Mouse (Mus musculus): ENCODE results near the gene Hmg20b. TPM values are rescaled to one million over a fixed set of nuclear protein-coding genes. Genes with fewer than 3 reads are reported as not detected.
A peak's percentile ranks its signal among the peaks of the same experiment; 100 is the strongest.

Hmg20b gene
- total RNA-seq, 2 experiments from 2014 or later = 27.0 to 35.5 TPM

DNA sequence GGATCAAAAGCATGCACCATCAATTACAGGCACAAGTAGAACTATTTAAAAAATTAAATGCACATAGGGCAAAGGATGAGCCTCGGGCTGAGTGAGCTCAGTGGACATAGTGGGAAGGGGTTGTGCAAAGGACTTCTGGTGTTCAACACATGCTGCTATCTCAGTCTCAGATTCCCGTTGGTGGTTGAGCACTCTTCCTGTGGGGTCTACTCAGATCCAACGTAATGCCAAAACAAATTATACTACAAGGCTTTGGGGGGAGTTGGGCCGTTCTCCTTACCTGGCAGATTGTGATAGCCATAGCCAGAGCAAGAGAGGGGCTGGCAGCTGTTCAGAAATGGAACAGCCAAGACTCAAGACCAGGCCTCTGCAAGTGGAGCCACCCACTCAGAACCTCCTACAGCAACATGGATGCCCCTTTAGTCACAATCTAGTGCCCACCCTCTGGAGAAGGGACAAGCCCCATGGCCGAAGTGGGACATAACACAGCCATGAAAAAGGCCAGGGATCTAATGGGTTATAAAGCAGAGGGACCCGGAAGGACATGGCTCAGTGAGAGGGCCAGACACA lies 29.6 kb upstream of the Hmg20b start:
- intact Hi-C loops (cut with DNase I) = no loop called here
- no peak for DNase-seq (ENCODE audit: low spot score in 2 of 2)

DNA sequence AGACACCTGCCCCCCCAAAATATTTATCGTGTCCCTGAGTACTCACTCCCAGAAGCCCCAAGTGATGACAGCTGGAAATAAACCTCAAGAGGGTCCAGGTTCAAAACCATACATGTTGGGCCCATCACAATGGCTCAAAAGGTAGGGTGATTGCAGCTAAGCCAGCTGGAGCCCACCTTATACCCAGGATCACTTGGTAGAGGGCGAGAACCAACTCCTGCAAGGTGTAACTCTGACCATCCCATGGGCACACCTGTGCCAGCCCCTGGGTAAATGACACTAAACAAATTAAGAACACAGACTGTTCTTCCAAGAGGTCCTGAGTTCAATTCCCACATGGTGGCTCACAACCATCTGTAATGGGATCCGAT lies 28.9 kb upstream of the Hmg20b start:
- DNase-seq (ENCODE audit: low spot score in 2 of 2) = no peak
- intact Hi-C loops (cut with DNase I) = no loop called here

DNA sequence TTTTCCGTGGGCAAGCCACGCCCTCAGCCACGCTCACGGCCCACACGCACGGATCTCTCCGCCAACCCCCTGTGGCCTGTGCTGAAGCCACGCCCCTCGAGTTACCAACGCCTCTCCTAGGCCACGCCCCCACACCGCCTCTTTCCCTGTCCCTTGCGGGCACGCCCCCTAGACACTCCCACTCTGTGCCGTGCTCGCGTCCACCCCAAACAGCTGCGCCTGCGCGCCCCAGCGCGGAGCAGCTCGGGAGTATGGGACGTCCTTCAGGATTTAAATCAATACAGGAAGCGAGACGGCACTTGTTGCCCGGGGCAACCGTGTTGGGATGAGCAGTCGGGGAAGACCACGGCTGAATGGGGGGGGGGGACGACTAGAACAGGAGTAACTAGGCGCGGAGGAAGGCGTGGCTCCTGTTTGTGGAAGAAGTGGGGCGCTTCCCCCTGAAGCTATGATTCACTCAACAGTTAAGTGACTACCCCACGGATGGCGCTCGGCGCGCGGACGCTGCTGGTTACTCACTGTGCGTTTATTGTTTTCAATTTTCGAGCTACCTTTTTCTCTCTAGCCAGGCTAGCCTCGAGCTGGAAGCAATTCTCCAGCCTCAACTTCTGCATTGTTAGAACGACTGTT lies 28.4 kb upstream of the Hmg20b start:
- intact Hi-C loops (cut with DNase I) = no loop called here
- DNase-seq (ENCODE audit: low spot score in 2 of 2) = peak; percentile 100

DNA sequence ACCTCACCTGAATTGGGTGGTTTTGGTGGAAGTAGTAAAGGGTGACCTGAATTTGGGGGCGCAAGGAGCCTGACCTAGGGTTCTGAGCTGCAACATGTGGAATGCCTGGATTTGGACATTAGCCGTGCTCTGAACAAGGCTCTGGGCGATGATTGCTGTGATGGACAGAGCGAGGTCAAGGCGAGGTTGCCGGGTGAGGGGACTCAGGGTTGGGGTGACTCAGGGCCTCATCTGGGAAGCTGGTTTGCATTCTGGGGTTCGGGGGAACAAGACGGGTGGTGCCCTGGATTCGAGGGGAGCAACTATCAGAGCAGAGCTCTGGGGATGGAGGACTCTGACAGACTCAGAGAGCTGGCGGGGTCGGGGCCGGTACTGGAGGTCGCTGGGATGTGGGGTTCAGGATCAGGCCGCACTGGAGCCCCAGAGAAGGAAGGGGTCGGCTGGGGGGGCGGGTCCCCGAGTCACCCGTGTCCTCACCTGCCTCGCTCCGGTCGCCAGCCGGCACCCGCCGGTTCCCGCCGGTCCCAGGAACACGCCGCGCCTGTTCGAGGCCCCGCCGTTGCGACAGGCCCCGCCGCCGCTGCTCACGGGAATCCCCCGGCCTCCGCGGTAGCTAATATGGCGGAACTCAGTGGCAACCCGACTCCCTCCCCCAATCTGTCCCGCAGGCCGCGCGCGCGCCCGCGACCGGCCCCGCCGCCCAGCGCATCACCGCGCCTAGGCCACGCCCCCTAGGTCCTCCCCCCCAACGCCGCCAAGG lies 27.7 kb upstream of the Hmg20b start, which contains the start of gene Fzr1:
Gene Fzr1, minus strand, starts transcription at position 724 of the 760 bp plus-strand sequence.
- no peak for DNase-seq (ENCODE audit: low spot score in 2 of 2)
- intact Hi-C loops (cut with DNase I) = no loop called here

DNA sequence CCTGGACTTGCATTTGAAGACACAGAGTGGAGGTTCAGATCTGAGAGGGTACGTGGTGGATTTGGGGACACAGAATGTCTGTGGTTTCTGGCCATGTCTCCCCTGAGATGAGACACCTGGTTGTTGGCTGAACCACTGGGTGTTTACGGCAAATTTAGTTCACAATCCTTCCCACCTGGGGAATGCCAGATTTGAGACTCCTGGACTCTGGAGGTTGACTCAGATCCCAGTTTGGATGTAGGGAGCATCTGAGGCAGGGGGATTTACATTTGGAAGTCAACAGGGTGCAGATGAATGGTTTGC lies 27.0 kb upstream of the Hmg20b start:
- DNase-seq (ENCODE audit: low spot score in 2 of 2) = no peak
- intact Hi-C loops (cut with DNase I) = no loop called here

DNA sequence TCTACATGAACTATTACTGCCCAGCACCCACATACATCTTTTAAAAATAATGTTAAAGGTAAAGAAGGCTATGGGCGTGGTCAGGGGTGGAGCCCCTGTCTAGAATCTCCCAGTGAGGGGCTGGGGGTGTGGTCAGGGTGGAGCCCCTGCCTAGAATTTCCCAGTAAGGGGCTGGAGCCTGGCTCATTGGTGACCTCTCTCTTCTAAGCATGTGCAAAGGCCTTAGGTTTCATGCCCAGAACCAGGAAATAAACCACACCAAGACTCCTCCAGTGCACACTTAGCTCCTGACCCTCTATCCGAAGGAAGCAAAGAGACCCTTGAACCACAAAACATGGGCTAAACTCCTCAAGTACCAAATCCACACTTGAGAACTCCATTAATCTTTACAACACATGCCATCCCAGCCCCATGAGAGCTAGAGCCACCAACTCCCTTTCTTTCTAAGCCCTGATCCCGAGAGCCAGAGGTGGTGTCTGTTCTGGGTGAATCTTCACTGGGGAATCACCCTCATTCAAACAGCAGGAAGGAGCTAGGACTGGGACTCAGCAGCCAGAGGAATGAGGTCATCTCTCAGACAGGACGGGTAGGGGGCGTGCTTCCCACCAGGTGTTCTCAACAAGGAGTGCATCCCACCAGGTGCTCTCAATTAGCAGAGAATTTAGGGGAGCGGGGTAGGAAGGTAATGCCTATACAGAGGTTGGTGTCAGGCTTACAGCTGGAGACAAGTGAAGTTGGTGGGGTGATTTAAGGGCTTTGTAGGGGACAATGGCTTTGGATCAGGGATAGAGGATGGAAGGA lies 26.5 kb upstream of the Hmg20b start:
- intact Hi-C loops (cut with DNase I) = no loop called here
- no peak for DNase-seq (ENCODE audit: low spot score in 2 of 2)

DNA sequence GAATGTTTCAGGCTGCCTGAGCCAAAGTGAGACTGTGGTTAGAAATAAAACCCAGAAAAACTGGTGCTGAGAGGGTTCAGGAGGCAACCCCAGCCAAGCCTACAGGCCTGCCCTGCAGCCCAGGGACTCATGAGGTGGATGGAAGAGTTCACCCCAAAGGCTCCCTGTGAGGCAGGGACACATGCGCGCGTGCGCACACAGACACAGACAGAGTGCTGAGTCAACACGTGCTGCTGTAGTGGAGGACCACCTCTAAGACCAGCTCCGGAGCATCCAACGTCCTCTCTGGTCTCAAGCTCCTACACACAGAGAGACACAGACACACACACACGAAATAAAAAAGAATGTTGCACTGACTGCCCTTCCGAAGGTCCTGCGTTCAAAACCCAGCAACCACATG lies 25.0 kb upstream of the Hmg20b start:
- DNase-seq (ENCODE audit: low spot score in 2 of 2) = no peak
- intact Hi-C loops (cut with DNase I) = no loop called here

DNA sequence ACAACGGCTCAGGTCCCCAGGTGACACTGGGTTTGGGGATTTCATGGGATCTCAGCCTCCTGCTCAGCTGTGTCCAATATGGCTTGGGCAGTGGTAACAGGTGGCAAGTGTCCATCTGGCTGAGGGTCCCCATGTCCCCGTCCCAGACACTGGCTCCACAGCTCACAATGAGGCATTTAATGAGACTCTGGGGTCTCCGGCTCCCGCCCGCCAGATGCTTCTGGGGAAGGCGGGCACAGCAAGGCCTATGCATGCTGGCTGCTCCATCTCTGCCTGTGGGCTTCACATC lies 16.9 kb upstream of the Hmg20b start:
- no peak for DNase-seq (ENCODE audit: low spot score in 2 of 2)
- intact Hi-C loops (cut with DNase I) = no loop called here

DNA sequence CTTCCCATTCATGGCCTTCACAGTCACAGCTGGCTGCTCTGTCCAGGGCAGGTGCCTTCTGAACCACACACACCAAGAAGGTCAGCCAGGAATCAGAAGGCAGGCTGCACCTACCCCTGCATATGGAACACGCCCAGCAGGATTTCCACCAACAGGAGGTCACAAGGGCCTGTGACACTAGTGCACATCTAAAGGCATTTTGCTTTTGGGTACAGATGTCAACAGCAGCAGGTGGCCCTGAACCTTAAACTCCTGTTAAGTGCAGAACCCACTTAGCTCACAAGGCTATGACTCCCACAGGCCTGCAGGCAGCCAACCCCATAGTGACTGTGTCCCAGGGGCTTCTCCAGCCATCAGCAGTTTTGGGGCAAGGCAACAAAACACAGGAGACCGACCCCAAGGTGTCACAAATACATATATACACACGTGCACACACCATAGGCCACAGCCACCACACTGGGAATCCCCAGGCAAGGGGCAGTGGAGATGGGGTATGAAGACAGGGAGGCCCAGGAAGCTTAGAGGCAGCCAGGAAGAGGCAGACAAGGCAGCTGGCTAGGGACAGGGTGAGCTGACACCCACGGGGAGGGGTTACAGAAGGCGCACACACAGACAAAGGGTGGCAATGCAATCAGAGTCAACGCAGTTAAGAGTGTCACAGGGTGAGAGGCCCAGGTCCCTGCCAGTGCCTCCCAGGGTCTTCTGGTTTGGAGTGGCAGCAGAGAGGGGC lies 16.4 kb upstream of the Hmg20b start:
- DNase-seq (ENCODE audit: low spot score in 2 of 2) = no peak
- intact Hi-C loops (cut with DNase I) = no loop called here

DNA sequence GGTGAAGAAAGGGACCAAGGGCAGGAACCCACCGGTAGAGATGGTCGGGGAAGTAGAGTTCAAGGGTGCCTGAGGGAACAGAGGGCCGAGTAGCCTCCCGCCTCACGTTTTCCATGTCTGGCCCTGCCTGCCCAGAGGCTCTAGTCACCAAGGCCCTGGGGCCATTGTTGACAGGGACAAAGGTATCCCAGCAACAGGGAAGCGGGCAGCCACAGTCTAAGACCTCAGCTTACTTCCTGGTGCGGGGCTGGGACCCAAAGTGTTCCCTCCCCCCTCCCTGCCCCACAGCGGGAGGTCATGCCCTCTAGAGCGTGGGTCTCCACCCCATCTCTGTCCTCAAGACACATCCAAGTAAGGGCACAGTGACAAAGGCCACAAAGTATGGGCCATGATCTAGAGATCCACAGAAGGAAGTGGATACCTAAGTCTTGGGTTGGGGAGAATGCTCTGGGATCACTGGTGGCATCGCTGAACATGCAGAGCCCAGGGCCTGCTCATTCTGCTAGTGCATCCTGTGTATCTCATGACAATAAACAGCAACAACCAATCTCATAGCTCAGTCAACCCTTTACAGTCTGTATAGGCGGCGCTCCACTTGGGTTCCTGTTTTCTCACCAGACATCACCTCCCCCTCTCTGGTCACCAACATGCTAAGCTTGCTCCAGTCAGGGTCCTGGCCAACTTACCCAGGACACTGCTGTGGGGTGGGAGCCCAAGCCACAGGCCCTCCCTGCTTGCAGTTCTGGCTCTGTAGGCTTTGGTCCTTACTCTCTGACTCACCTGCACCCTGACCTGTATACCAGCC lies 15.6 kb upstream of the Hmg20b start, which contains the start of gene 4930404N11Rik:
Gene 4930404N11Rik, minus strand, starts transcription at position 145 of the 805 bp plus-strand sequence.
- DNase-seq (ENCODE audit: low spot score in 2 of 2) = no peak
- intact Hi-C loops (cut with DNase I) = no loop called here

DNA sequence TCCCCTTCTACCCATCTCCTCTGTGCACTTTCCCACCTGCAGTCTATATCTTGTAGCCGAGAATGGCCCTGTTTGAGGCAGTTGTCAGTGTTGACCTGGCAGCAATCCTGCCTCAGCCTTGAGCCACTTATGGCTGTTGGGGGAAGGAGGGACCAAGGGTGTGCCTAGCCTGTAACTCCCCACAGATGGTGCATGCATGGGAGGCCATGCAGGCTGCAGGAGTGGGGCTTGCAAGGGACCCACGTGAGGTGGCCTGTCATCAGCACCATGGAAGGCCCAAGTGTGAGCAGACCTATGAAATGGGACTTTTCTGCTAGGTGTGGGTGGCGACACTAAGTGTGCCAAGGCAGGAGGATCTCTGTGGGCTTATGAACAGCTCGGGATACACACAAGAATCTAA lies 14.8 kb upstream of the Hmg20b start:
- intact Hi-C loops (cut with DNase I) = no loop called here
- DNase-seq (ENCODE audit: low spot score in 2 of 2) = peak in 1 of 2 experiments; percentile 52

DNA sequence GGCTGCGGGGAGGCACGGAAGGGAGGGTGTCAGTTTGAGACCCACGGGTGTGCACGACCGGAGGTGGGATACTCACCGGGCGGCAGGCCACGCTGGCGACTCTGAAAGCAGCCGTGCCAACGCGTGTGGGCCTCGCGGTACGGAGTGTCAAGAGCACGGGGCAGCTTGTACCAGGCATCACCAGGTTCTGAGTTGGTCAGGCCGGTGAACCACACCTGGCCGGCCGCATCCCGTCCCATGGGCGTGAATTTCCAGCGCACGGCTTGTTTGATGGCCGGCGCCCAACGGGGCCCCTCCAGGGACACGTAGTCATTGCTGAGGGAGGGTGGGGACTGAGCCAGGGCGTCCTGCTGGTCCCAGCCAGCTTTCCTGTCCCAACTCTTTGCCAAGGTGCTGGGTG lies 14.4 kb upstream of the Hmg20b start:
- intact Hi-C loops (cut with DNase I) = no loop called here
- DNase-seq (ENCODE audit: low spot score in 2 of 2) = no peak

DNA sequence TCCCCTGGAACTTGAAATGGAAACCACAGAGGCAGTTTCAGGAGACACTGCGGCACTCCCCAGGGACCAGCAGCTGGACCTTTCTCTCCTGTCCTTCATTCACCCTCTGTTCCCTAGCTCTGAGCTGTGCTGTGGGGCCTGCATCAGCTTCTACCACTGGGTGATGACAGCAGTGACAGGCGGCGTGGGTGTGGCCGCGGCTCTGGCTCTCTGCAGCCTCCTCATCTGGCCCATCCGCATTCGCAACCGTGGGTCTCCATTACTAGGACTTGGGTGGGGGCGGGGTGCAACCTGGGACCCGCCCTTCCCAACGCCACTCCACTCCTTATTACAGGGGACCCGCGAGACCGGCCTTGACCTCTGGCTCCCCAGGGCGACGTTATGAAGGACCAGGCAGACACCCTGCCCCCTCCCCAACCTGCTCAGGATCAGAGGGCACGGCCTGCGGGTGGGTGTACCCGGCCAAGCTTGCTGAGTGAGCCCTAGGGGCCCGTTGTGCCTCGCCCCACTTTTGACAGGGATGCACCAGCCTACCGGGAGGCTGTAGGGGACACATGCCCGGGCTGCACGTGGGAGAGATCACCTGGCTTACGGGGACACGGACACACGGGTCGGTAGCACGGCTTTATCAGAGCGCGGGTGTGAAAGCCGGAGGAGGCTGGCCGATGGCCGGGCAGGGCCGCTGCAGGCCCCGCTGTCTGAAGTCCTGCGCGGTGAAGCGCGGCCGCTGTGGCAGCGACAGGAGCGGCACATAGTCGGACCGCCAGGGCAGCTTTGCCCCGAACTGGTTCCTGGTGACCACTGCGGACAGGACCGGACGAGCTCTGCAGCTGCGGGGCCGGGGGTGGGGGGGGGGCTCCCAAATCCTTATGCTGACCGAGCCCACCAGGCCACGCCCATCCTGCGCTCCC lies 13.4 kb upstream of the Hmg20b start:
- intact Hi-C loops (cut with DNase I) = no loop called here
- no peak for DNase-seq (ENCODE audit: low spot score in 2 of 2)

DNA sequence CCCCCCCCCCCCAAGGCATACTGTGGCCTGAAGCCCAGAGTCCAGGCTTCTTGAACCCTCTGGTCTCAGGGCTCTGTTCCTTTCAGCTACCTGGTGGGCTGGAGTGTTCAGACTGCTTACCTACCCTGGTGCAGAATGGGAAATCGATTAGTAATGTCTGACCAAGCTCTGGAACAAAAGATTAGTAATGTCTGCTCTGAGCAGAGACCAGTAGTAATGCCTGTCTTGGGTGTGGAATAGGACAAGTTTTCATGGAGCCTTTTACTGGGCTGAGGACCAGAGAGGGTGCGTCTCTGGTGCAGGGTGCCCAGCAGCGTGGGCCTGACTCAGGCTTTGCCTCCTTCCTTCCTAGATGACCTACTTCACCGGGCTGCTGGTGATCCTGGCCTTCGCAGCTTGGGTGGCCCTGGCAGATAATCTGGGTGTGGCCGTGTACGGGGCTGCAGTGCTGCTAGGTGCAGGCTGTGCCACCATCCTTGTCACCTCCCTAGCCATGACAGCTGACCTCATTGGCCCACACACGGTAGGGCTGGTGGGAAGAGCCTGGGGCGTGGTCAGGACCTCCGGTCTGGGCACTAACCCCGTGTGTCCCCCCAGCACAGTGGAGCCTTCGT lies 12.2 kb upstream of the Hmg20b start:
- intact Hi-C loops (cut with DNase I) = no loop called here
- no peak for DNase-seq (ENCODE audit: low spot score in 2 of 2)

DNA sequence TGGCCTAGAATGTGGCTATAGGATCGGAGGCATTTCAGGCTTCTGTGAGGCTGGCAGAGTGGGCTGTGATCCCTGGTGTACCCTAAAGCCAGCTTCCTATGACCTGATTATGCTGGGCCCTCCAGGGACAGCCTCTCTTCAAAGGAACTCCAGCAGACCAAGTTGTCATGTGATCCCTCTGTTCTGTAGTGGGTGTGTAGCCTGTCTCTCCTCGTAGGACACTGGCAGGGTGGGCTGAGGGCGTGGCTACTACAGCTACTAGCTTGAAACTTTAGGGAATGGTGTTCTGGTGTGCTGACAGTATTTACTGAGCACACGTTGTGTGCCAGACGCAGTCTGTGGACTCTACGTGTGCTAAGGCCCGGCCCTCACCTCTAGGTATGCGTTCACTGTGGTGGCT lies 10.4 kb upstream of the Hmg20b start:
- no peak for DNase-seq (ENCODE audit: low spot score in 2 of 2)
- intact Hi-C loops (cut with DNase I) = no loop called here

DNA sequence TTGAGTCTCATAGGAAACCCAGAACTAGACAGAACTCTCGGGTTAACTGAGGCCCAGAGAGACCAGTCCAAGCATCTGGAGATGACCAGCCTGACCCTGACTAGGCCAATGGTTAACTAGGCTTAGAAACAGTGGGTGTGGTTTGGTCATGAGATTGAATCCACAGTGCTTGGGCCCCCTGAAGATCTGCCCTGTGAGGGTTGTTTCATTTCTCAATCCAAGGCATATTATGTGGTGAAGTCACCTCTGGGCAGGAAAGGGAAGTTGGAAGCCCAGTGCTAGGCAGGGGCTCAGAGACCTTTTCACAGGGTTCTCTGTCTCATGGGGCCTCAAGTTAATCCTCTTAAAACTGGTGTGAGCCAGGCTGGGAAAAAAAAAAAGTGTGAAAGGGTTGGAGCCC lies 8.6 kb upstream of the Hmg20b start:
- no peak for DNase-seq (ENCODE audit: low spot score in 2 of 2)
- intact Hi-C loops (cut with DNase I) = no loop called here

DNA sequence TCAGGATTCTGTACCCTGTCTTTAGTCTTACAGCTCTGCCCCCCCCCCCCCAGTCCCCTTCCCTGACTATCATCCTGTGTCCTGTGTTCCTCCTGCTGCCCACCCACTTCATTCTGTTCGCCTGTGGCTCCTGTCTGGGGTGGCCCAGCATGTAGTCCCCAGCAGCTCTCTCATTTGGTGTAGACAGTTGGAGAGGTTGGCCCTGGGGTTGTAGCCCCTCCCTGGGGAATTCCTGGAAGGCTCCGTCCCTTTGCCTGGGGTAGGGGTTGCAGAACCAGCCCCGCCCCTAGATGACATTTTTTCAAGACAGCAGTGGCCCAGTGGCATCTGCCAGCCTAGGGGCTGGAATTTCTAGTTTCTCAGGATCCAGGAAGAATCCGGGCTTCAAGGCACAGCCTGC lies 7.9 kb upstream of the Hmg20b start:
- no peak for DNase-seq (ENCODE audit: low spot score in 2 of 2)
- intact Hi-C loops (cut with DNase I) = no loop called here

All from left cerebral cortex, postnatal 36 days (tissue).